Mouse (Mus musculus): ENCODE results near the gene Vmn1r148.
"Not testable (repeated sequence)": the region's sequence is repeated elsewhere in the genome, so short reads cannot be mapped to it uniquely, and the experiment has no call there.

Vmn1r148 gene

DNA sequence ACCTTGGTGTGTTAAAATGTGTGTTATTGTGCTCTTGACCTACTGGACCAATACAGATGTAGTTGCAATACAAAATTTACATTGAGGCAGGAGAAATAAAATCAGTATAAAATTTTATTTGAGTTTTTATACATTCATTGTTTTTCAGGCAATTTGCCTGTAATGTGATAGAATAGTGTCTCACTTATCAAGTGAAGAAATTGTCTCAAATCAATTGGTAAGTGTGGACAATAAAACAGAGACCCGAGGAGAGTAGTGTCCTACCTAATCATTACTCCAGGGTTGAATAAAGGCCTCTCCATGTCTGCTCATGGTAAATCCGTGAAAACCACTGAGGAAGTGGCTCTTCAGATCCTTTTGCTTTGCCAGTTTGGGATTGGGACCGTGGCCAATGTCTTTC is at the start of gene Vmn1r148:
Gene Vmn1r148, plus strand, starts transcription at position 301 of the 400 bp plus-strand sequence.
- not testable (repeated sequence) for DNase-seq

DNA sequence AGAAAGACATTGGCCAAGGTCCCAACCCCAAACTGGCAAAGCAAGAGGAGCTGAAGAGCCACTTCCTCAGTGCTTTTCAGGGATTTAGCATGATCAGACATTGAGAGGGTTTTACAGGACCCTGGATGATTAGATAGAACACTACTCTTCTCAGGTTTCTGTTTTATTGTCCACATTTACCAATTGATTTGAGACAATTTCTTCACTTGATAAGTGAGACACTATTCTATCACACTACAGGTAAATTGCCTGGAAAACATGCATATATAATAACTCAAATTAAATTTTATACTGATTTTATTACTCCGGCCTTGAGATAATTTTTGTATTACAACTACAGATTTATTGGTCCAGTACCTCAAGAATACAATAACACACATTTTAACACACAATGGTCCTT is 42.4 kb upstream of the Vmn1r148 start, which contains the start of gene Gm8660:
Gene Gm8660, minus strand, starts transcription at position 101 of the 400 bp plus-strand sequence.
- not testable (repeated sequence) for DNase-seq

DNA sequence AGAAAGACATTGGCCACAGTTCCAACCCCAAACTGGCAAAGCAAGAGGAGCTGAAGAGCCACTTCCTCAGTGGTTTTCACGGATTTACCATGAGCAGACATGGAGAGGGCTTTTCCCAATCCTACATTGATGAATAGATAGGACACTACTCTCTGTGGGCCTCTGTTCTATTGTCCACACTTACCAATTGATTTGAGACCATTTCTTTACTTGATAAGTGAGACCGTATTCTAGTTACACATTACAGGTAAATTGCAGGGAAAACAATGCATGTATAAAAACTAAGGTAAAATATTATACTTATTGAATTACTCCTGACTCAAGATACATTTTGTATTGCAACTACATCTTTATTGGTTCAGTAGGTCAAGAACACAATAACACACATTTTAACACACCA is 24.7 kb downstream of the Vmn1r148 start, which contains the start of gene Vmn1r149:
Gene Vmn1r149, minus strand, starts transcription at position 101 of the 400 bp plus-strand sequence.
- not testable (repeated sequence) for DNase-seq

DNA sequence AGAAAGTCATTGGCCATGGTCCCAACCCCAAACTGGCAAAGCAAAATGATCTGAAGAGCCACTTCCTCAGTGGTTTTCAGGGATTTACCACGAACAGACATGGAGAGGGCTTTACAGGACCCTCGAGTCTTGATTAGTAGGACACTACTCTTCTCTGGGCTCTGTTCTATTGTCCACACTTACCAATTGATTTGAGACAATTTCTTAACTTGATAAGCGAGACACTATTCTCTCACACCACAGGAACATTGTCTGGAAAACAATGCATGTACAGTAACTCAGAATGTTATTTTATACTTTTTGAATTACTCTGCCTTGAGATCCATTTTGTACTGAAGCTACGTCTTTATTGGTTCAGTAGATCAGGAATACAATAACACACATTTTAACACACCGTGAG is 50.6 kb downstream of the Vmn1r148 start, which contains the start of gene Gm10665:
Gene Gm10665, minus strand, starts transcription at position 101 of the 400 bp plus-strand sequence.
- not testable (repeated sequence) for DNase-seq
